Mouse (Mus musculus): ENCODE data around the gene Msmb.

Msmb gene

DNA sequence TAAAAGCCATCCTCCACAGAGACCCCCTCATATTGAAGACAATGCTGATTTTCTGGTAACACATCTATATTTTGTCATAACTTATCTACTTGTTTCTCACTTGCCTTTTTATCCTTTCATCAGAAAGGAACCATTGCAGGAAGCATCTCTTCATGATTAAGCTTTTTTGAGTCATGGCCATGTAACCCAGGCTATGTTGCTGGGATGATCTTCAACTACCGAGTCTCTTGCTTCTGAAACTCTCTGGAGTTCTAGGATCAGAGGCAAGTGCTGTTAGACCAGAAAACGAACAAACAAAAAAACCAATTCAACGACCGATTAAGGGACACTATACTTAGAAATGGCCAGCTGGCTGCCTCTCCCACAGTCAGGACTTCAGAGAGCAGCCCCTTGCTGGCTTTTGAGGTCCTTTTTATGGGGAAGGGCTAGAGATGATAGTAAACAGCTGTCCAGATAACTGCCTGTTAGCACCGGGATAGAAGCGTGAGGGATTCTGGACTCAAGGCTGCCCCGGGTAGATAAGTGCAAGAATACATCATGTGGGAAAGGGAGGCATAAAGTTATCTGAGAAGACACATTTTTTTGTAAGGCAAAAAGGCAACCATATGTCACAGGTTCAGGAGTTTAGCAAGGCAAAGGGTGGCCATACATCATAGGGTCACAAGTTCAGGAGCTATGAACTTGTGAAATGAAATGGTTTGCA, 4.1 kb downstream of the Msmb start:
- in situ Hi-C loops (cut with MboI; ENCODE audit: low sequenced_read_pairs): no loop called here

DNA sequence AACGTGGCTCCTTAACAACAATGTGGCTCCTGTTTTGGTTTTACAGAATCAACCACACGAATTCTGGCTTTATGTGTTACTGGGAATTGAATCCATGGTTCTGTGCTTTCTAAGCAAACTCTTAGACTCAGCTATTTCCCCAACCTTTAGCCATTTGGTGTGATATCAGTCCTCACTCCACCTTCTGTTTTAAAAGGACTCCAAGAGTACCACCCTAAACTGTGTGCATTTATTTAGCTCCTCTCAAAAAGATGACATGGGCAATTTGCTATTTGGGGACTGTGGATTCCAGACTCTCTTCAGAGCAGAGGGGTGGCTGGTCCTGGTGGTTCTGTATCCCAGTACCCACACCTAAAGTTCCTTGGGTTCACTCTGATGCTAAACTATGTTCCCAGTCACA, 4.8 kb downstream of the Msmb start:
- in situ Hi-C loops (cut with MboI; ENCODE audit: low sequenced_read_pairs): no loop called here

DNA sequence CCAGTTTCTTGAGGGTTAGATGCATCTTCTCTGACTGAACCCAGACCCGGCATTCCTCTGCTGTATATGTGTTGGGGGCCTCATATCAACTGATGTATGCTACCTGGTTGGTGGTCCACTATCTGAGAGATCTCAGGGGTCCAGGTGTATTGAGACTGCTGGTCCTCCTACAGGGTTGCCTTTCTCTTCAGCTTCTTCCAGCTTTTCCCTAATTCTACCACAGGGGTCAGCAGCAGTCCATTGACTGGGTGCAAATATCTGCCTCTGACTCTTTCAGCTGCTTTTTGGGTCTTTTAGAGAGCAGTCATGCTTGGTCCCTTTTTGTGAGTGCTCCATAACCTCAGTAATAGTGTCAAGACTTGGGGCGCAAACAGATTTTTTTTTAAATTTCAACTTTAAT, 9.0 kb downstream of the Msmb start:
- in situ Hi-C loops (cut with MboI; ENCODE audit: low sequenced_read_pairs): no loop called here

DNA sequence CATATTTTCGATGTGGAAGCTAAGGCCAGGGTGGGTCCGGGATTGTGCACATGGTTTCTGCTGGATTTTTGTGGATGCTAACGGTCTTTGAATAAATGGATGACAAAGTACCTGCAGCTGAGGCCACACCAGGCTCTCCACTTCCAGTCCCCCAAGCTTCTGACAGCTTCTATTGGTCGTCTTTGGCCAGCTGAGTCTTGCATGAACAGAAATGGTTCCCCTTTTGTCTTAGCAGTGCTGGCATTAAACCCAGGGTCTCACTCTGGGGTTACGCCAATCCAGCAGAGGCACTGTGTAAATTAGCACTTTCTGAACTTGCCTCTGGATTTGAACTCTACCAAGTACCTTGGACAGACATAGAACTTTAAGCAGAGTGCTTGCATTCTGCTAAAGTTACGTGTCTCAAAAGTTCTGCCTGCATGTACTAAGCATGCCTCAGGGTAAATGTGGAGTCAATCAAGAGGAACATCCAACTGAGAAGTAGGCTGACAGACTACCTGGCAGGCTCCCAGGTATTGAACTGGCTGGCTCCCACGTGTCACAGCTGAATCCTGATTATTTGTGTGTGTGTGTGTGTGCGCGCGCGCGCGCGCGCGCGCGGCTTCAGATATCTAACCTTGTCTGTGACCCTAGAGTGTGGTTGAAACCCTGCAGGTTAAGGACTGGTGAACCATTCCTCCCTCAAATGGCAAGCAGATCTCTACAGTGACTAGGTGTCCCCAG, 10.6 kb downstream of the Msmb start:
- in situ Hi-C loops (cut with MboI; ENCODE audit: low sequenced_read_pairs): no loop called here

DNA sequence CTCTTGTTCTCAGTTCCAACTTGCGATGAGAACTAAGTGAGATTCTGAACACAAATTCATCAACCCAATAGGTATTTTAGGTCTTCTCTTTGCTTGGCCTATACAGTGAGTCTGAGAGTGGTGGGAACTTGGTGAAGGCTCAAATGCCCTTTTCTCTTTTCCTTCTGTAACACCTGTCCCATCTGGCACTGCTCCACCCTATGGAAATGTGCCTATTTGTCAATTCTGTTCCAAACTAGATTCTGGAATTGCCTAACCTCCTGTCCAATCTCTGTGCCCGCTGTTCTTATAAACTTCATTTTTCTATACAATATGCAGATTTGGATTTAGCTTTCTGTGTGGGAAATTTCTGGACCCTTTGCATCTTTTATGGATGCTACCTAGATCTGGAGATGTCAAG, 11.3 kb downstream of the Msmb start:
- in situ Hi-C loops (cut with MboI; ENCODE audit: low sequenced_read_pairs): no loop called here

DNA sequence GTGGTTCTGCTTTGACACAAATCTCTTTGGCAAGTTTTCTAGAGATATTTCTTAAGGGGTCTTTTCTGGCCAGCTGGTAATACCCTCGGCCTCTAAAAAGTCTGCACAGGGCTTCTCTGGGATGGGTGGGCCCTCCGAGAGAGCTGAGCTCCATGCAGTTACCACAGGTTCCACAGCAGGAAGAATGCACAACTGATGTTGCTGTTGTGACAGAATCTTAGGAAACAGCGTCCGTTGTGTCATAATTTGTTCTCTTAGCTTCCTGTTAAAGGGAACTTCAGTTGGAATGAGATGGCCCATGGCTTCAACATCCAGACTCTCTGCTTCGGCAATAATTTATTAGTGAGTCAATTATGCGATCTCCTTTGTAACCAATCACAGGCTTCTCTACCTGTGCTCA, 12.9 kb downstream of the Msmb start:
- in situ Hi-C loops (cut with MboI; ENCODE audit: low sequenced_read_pairs): no loop called here

DNA sequence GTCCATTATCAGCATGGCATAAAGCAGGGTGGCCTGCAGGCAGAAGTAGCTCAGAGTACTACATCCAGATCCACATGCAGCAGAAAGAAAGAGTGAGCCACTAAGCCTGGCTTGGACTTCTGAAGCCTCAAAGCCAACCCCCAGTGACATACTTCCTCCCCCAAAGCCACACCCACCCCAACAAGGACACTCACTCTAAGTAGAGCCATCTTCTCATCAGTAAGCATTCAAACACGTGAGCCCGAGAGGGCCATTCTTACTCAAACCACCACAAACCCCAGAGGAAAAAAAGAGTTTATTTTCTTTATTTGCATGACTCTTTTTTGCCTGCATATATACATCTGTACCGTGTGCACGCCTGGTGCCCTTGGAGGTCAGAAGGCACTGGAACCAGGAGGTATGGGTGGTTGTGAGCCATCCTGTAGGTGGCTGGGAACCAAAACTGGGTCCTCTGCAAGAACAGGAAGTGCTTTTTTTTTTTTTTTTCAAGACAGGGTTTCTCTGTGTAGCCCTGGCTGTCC, 17.4 kb downstream of the Msmb start:
- in situ Hi-C loops (cut with MboI; ENCODE audit: low sequenced_read_pairs): no loop called here

DNA sequence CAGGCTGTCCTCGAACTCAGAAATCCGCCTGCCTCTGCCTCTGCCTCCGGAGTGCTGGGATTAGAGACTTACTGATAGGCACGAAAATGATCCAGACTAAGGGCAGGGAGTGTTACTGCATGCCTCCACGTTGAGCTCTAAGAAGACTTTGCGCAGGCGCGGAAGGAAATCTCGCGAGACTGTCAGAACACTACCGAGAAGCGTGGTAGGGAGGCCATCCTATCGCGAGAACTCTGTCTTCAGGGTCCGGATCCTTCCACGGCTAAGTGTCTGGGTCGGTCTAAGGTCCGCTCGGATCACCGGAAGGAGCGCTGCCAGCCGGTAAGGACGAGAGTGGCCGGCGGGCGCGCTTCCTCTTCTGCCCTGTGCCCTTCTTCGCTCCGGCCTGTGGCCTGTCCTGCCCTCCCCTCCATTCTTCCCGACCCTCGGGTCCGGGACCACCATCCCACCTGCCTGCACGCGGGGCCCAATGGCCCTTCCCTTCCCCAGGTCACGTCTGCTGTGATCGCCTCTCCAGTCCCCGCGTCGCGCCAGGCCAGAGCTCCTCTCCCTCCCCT, 17.9 kb downstream of the Msmb start, which contains the start of gene Ncoa4:
Ncoa4 (plus strand) TSS at position 176 of the 557 bp plus-strand sequence.
- in situ Hi-C loops (cut with MboI; ENCODE audit: low sequenced_read_pairs): no loop called here

DNA sequence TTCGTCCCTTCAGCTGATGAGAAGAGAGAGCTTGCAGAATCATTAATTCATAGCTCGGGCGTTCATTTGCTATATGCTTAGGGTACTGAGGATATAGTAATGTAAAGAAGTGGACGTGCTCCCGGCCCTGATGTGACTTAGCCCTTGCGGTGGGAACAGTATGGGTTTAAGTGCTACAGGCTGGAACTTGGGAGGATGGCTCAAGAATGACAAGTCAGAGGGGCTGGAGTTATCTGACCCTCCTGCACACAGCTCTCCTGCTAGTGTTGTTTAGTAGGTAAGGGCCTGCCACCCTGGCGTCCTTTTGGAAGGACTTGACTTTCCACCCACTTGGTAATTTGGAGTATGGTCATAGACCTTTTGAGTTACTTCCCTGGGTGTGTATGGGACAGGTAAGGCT, 18.7 kb downstream of the Msmb start:
- in situ Hi-C loops (cut with MboI; ENCODE audit: low sequenced_read_pairs): no loop called here

DNA sequence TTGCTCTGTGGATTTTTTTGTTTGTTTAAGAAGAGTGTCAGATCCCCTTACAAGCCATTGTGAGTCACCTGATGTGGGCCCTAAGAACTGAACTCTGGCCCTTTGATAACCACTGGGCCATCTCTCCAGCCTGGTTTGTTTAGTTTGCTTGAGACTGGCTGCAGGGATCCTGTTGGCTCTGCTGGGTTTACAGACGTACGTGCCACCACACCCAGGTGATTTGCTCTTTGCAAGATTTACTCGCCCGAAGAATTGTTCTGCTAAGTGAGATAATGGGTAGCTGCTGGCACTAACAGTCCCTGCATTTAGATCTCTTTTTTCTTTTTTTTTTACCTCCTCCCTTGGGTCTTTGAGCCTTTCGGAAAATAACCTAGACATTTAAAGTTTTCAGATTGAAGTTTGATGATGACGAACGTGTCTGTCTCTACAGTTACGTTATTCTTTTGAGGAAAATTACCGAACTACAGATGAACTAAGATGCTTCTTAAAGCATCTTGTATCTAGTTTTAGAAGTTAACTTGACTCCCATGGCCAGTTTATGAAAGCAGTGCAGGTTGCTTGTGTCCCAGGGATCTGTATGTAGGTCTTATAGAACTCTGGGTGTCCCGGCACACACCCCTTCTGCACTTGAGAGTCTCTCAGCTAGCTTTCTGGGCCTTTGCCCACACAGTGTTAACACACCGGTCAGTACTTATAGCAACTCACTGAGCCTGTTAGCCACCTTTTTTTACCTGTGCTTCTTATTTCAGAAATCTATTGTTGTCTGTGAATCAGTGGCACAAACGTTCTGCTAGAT, 19.5 kb downstream of the Msmb start:
- in situ Hi-C loops (cut with MboI; ENCODE audit: low sequenced_read_pairs): no loop called here

DNA sequence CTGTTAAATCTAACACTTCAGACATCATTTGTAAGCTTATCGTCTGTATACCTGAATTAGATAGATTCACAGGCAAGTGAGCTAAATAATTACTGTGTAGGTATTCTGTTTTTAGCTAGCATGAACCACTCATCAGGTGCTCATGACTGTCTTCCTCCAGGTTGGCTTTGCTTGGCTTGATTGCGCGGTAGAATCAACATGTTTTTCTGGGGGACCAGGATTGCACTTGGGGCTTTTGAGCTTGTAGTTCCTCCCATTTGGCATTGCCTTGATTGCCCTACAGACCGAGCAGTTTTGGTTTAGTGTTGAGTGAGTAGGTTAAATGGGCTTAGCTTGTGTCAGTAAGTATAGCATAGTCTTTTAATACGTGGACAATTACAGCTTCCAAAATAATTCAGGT, 20.4 kb downstream of the Msmb start:
- in situ Hi-C loops (cut with MboI; ENCODE audit: low sequenced_read_pairs): no loop called here

DNA sequence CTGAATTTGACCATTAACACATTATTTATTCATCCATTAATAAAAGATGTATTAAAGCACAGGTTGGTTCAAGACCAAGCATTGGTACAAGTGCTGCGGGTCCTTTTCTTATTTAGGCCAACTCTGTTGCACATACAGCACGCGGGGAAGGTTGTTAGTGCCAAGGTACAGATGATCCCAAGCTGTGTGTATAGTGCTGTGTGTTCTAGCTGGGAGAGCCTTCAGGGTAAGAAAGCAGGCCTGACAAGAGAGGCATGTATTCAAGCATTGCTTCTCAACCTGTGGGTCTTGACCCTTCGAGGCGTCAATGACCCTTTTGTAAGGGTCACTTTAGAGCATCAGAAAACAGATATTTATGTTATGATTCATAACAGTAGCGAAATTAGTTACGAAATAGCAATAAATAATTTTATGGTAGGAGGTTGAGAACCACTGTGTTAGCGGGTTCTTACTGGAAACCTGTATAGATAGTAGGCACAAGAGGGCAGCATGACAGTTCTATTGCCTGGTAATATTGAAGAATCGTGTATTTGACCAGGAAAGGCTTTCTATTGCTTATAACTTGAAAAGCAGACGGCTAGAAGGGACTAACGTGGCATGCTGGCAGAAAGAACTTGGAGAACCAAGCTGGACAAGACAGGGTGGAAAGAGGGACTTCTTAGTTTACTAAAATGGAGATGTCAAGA, 21.5 kb downstream of the Msmb start:
- in situ Hi-C loops (cut with MboI; ENCODE audit: low sequenced_read_pairs): no loop called here

DNA sequence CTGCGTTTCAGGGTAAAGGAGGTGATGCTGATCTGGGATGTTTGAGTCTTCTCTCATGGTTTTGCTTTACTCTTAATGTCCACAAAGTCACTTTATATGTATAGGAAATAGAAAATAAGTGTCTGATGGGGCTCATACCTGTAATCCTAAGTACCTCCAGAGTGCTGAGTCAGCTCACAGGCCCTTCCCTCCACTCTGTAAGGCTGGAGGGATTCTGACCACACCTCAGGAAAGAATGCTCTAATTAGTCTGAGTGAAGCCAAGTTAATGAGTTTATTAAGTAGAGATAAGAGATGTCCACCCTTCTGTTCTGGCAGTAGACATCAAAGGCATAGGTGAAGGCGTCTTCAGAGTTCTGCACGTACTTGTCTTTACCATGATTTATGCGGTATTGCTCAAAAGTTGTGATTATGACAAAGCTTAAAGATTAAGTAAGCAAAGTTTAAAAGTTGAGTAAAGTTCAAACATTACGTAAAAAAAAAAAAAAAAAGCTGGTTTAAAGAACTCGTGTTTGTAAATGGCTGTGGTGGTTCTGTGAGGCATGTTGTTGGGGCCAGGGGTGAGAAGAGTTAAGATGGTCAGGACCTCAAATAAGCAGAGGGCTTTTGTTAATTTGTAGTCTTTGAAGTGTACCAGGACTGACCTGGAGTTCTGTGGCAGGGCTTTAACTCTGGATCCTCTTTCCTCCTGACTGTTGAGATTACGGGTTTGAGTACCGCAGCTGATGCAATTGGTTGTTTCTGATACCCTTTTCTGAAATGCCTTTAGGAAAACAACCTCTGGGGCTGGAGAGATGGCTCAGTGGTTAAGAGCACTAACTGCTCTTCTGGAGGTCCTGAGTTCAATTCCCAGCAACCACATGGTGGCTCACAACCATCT, 22.6 kb downstream of the Msmb start:
- in situ Hi-C loops (cut with MboI; ENCODE audit: low sequenced_read_pairs): no loop called here

DNA sequence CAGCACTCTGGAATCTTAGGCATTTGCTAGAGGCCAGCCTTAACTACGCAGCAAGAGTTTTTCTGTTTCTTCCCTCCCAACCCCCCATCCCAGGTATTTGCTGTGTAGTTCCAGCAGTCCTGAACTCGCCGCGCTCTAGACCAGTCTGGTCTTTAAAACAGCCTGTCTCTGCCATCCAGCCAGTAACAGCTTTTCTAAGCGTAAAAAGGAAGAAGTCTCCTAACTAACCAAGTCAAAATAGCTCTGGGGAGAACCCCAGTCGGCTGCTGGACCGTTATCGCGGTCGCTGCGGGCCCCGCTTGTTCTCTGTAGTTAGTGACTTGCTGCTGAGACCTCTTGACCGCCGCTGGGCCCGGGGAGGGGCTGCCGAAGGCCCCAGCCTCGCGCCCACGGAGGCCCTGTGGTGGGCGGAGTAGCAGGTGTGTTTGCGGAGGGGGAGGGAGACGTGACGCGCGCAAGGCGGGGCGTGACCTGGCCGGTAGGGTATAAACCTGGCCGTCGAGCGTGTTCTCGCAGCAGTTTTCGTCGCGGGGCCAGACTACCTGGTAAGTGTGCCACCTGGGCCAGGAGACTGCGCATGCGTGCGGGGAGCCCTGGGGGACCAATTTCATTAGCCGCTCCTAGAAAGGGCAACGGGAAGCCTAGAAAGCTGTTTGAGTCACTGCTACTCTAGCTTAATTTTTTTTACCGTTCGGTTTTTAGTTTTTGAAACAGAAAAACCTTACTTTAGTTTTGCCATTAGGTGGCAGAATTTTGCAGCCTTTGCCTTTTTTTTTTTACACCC, 23.6 kb downstream of the Msmb start:
- in situ Hi-C loops (cut with MboI; ENCODE audit: low sequenced_read_pairs): no loop called here

DNA sequence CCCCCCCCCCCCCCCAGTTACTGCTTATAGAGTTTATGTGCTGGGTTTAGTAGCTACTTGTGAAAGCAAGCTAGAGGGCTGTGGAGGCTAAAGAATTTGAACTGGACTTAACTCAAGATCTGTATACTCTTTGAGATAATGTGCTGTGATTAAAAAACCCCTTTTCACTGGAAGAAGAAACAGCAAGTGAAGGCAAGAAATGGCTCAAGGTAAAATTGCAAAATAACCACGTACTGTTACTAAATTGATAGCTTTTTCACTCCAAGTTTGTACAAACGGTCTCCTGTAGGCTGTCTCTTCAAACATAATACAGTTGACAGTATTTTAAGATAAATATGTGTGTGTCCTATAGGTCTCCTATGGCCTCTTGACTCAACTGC, 24.2 kb downstream of the Msmb start:
- in situ Hi-C loops (cut with MboI; ENCODE audit: low sequenced_read_pairs): no loop called here

DNA sequence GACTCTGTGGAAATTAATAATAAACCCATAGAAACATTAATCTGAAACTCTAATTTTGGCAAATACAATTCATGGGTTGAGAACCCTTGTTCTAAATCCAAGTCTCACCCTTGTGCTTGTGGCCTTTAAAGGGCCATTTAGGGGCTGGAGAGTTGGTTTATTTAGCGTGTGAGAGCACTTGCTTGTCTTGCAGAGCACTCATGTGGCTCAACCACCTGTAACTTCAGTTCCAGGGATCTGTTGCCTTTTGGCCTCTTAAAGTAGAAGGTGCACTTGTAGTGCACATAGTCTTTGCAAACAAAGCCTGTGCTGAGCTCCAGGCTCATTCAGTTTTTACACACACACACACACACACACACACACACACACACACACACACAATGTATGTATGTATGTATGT, 25.0 kb downstream of the Msmb start:
- in situ Hi-C loops (cut with MboI; ENCODE audit: low sequenced_read_pairs): no loop called here

DNA sequence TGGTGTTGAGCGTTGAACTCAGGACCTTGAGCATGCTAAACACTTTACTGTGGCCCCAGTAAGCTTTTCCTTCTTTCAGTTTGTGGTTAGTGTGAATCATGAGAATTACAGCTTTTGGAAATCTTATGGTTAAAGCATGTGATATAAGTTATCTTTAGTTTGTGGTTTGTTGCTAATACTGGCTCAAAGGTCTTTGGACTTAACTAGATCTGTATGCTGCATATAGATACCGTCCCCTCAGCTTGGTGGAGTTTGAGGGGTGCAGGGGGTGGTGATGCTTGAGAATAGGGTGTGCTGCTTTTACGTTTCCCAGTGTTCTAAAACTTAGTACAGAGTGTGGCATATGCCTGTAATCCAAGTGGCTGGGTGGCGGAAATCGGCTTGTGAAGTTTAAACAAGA, 25.5 kb downstream of the Msmb start:
- in situ Hi-C loops (cut with MboI; ENCODE audit: low sequenced_read_pairs): no loop called here

DNA sequence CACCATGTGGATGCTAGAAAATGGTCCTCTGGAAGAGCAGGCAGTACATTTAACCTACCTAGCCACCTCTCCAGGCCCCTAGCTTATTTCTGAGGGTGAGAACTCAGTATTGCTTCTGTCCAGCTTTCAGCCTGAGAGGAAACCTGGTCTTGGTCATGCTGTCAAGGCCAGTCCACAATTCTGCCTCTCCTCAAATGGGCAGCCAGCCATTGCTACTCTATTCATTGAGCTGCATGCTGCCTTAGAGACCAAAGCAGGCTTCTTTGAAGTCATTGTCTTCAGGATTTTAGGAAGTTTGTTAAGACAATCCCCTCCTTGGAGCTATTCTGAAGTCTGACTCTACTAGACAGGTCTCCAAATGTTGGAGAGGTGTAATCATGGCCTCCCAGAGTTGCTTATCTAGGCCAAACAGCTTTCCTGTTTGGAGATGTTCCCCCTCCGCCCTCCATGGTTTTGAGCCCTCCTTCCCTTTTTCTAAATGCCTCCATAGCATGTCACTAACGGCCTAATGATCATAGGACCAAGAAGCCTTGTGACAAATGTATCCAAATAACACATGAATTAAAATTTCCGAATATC, 26.9 kb downstream of the Msmb start:
- in situ Hi-C loops (cut with MboI; ENCODE audit: low sequenced_read_pairs): no loop called here

DNA sequence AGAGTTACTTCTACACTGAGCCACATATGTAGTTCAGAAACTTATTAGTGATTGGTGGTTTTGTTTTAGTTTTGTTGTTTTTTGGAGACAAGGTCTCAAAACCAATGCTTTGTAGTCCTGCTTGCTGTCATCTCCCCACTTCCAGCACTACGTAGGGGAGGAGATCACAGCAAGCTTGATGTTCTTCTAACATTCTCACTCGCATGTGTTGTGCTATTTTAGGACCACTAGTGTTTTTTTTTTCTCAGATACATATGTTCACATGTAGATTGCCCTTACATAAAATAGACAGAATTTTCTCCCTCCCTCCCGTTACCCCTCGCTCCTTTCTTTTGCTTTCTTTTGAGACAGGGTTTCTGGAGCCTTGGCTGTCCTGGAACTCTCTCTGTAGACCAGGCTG, 28.3 kb downstream of the Msmb start:
- in situ Hi-C loops (cut with MboI; ENCODE audit: low sequenced_read_pairs): no loop called here

Data from CH12F3 (cell line).